ENCODE assay signal across 16 mouse cellular contexts in the genomic region with DNA sequence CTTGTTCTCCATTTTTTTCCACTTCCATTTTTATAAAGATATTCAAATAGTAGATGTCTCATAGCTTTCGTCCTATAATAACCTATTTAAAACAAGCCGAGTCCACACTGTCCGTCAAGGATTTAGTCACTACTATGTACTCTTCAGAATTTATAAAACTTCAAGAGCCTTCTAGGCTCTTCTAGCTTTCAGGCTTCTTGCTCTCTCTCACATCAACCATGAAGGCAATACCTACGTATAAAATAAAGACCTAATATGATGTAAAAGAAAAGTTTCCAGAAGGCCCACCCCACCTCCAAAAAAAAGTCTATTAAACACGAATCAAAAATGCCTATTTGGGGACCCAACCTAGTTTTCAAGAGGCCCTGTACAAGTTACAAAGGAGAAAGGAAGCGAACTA. TPM values are rescaled to one million over a fixed set of nuclear protein-coding genes. Genes with fewer than 3 reads are reported as not detected.
DNase-seq lines count a peak whose midpoint lies in the region; ATAC-seq lines count a peak whose summit lies in the region.
"Had no signal": no experiment of that assay in that cellular context is flagged by ENCODE, and none has a peak within 500 bp of the region (broad histone marks: within the 10 kb centered on the region; RNA-seq: fewer than 3 reads in every experiment).

No protein-coding gene starts in this region.

- peaks cover 11% of the 10 kb centered on the region; the same call in 1 of the 2 replicates for H3K4me1 ChIP-seq in kidney, embryonic 15.5 days
- no peaks in the 10 kb centered on the region; the same call in 1 of the 2 replicates for H3K4me1 ChIP-seq in embryonic facial prominence, embryonic 14.5 days (ENCODE audit: control insufficient read depth, insufficient read depth, low read length)
- H3K4me1 ChIP-seq in liver, embryonic 16.5 days (ENCODE audit: control insufficient read depth, low read depth, low read length), result peaks cover 7% of the 10 kb centered on the region

- peaks cover 80% of the 10 kb centered on the region for H3K27me3 ChIP-seq in kidney, embryonic 15.5 days
- peaks cover 49% of the 10 kb centered on the region for H3K27me3 ChIP-seq in embryonic facial prominence, embryonic 14.5 days (replicated peaks; ENCODE audit: control insufficient read depth, insufficient read depth, low read length)
- H3K27me3 ChIP-seq in liver, embryonic 16.5 days (ENCODE audit: control insufficient read depth, insufficient read depth, low read depth, low read length), result peaks cover 12% of the 10 kb centered on the region

- DNase-seq in kidney, postnatal 36 days, result no peak
- peak; percentile 62 for DNase-seq in 416B (ENCODE audit: low read depth)
- DNase-seq in embryonic facial prominence, embryonic 14.5 days (ENCODE audit: low spot score), result no peak
- DNase-seq in adrenal gland, postnatal 14 days, result no peak
- DNase-seq in cerebellum, adult 8-10 months, result no peak
- DNase-seq: cerebellum, adult 2 months; gastrocnemius, postnatal 36 days; kidney, adult 11 months; thymus, postnatal 14 days had no signal

- H3K4me2 ChIP-seq in kidney, embryonic 15.5 days, result peak overlapping the region; percentile 96; the same call in 1 of the 2 replicates
- peak overlapping the region; percentile 95 for H3K4me2 ChIP-seq in embryonic facial prominence, embryonic 14.5 days (ENCODE audit: low read depth, low read length)
- peak overlapping the region; percentile 92 for H3K4me2 ChIP-seq in liver, embryonic 16.5 days (ENCODE audit: low read depth, low read length)

- no peak overlapping the region for H3K27ac ChIP-seq in kidney, embryonic 15.5 days
- no peak overlapping the region for H3K27ac ChIP-seq in embryonic facial prominence, embryonic 14.5 days (replicated peaks; ENCODE audit: low read depth, low read length)
- H3K27ac ChIP-seq in liver, embryonic 16.5 days (ENCODE audit: low read length), result no peak overlapping the region

- H3K9me3 ChIP-seq in kidney, embryonic 15.5 days (replicated peaks), result no peaks in the 10 kb centered on the region
- no peaks in the 10 kb centered on the region for H3K9me3 ChIP-seq in embryonic facial prominence, embryonic 14.5 days (ENCODE audit: control insufficient read depth, low read length)
- no peaks in the 10 kb centered on the region for H3K9me3 ChIP-seq in liver, embryonic 16.5 days (replicated peaks; ENCODE audit: control insufficient read depth, low read length)

- H3K4me3 ChIP-seq in kidney, embryonic 15.5 days (replicated peaks), result 0 out of 2 replicates have a peak overlapping the region, but pooled peaks have one; percentile 60
- peak overlapping the region; percentile 67 for H3K4me3 ChIP-seq in embryonic facial prominence, embryonic 14.5 days (ENCODE audit: low read depth, low read length)
- H3K4me3 ChIP-seq in liver, embryonic 16.5 days (ENCODE audit: low read depth, low read length), result peak overlapping the region; percentile 73

- no peak overlapping the region for H3K9ac ChIP-seq in kidney, embryonic 15.5 days
- no peak overlapping the region for H3K9ac ChIP-seq in embryonic facial prominence, embryonic 14.5 days (ENCODE audit: low read depth, low read length)
- H3K9ac ChIP-seq in liver, embryonic 16.5 days (ENCODE audit: low read depth, low read length), result no peak overlapping the region

- H3K36me3 ChIP-seq in kidney, embryonic 15.5 days, result no peaks in the 10 kb centered on the region
- H3K36me3 ChIP-seq in embryonic facial prominence, embryonic 14.5 days (ENCODE audit: control insufficient read depth, insufficient read depth, low read length), result no peaks in the 10 kb centered on the region
- H3K36me3 ChIP-seq in liver, embryonic 16.5 days (ENCODE audit: control insufficient read depth, insufficient read depth), result no peaks in the 10 kb centered on the region

- no peak for ATAC-seq in kidney, embryonic 15.5 days (replicated peaks; ENCODE audit: low FRiP score)
- ATAC-seq in embryonic facial prominence, embryonic 14.5 days (ENCODE audit: low read depth), result no peak
- ATAC-seq in liver, embryonic 16.5 days (ENCODE audit: low read depth), result no peak

- WGBS in kidney, embryonic 15.5 days, result 67% methylated on average over 6 of the region's 6 CpGs
- 64% methylated on average over 6 of the region's 6 CpGs for WGBS in embryonic facial prominence, embryonic 14.5 days
- 50% methylated on average over 6 of the region's 6 CpGs for WGBS in liver, embryonic 16.5 days (ENCODE audit: insufficient replicate concordance)

RNA-seq across cellular contexts. Expression of gene Ifne, which starts 57.0 kb away (rescaled TPM):
- not detected in 2 replicates for polyA plus RNA-seq in kidney, embryonic 15.5 days (2015; fragmentation: Nextera tagmentation; extraction: Ambion mirVana)
- not detected in 2 replicates for polyA plus RNA-seq in embryonic facial prominence, embryonic 14.5 days (2014; fragmentation: Nextera tagmentation; extraction: Ambion mirVana)
- polyA plus RNA-seq in liver, embryonic 16.5 days (2015; fragmentation: Nextera tagmentation; extraction: Ambion mirVana), result not detected in 2 replicates
- not detected in 2 replicates for total RNA-seq in adrenal gland, postnatal 14 days (2021)
- total RNA-seq: gastrocnemius, postnatal 36 days; heart, postnatal 10 days; left cerebral cortex, postnatal 4 days; megakaryocyte-erythroid progenitor cell, adult 5-6 weeks had no signal
- polyA plus RNA-seq: cerebellum, adult 2 months; embryonic facial prominence, embryonic 11.5 days; spleen, adult 2 months had no signal
